Mouse (Mus musculus) liver, embryonic 14.5 days (tissue): ENCODE data around the gene Lypd6. TPM values are rescaled to one million over a fixed set of nuclear protein-coding genes. Genes with fewer than 3 reads are reported as not detected.

Source experiments
- ATAC-seq: fragments of 200-750 bp; cut with Nextera tagmentation; 2 replicates; pipeline ENCODE4 v1.8.0; 2017; ENCODE audit warnings: moderate number of reproducible peaks, mild to moderate bottlenecking, moderate library complexity; ENCODE audit not compliant: insufficient read depth
- DNase-seq, 3 experiments: peaks; one replicate each; pipeline ENCODE4 v3.0.0-alpha.2; 2012 to 2013; ENCODE audit warnings: low read depth in 3 of 3, low spot score in 3 of 3
- H3K27ac ChIP-seq: fragments of 300-500 bp; sonication (generic); 2 replicates; pipeline ENCODE4 v1.5.1; 2014; ENCODE audit warnings: moderate library complexity, mild to moderate bottlenecking, control low read depth, inconsistent platforms
- H3K27me3 ChIP-seq: fragments of 300-500 bp; sonication (generic); 2 replicates; pipeline ENCODE4 v1.6.1; 2014; ENCODE audit warnings: mild to moderate bottlenecking, low read length, moderate library complexity; ENCODE audit not compliant: control insufficient read depth, insufficient read depth
- H3K36me3 ChIP-seq: fragments of 300-500 bp; sonication (generic); replicated peaks from 2 replicates; pipeline ENCODE4 v1.6.1; 2014; ENCODE audit warnings: low read depth; ENCODE audit not compliant: control insufficient read depth, insufficient read depth
- H3K4me1 ChIP-seq, 2 experiments: fragments of 200-500 bp in 1 of 2; fragments of 300-500 bp in 1 of 2; sonication (generic) in 1 of 2; replicated peaks; 2 replicates each; pipeline ENCODE4 v1.6.1; 2012 to 2014; ENCODE audit warnings: antibody characterized with exemption in 1 of 2, inconsistent platforms in 1 of 2, low read length in 1 of 2; ENCODE audit not compliant: control insufficient read depth in 2 of 2, insufficient read depth in 2 of 2
- H3K4me2 ChIP-seq: fragments of 300-500 bp; sonication (generic); 2 replicates; pipeline ENCODE4 v1.6.1; 2014; ENCODE audit warnings: low read depth, mild to moderate bottlenecking, control low read depth, moderate library complexity
- H3K4me3 ChIP-seq, 2 experiments: fragments of 200-500 bp in 1 of 2; fragments of 300-500 bp in 1 of 2; sonication (generic) in 1 of 2; 2 replicates each; pipeline ENCODE4 v1.5.1; 2012 to 2014; ENCODE audit warnings: low read depth in 2 of 2, low read length in 2 of 2, mild to moderate bottlenecking in 2 of 2, control low read depth in 1 of 2, inconsistent platforms in 1 of 2, moderate library complexity in 1 of 2; ENCODE audit not compliant: insufficient read depth in 1 of 2
- H3K9ac ChIP-seq: fragments of 300-500 bp; sonication (generic); replicated peaks from 2 replicates; pipeline ENCODE4 v1.6.1; 2014; ENCODE audit warnings: mild to moderate bottlenecking, control low read depth, moderate library complexity
- H3K9me3 ChIP-seq: fragments of 300-500 bp; sonication (generic); 2 replicates; pipeline ENCODE4 v1.6.1; 2016; ENCODE audit warnings: low read length, mixed read lengths; ENCODE audit not compliant: control insufficient read depth
- CTCF ChIP-seq: IDR thresholded peaks from 2 replicates; pipeline ENCODE4 v1.5.1; 2016; ENCODE audit warnings: antibody characterized with exemption, low read depth, control low read depth
- EP300 ChIP-seq: IDR thresholded peaks from 2 replicates; pipeline ENCODE4 v1.6.1; 2016; ENCODE audit warnings: antibody characterized with exemption, low read depth
- WGBS: fragments of 180-500 bp; shearing (Covaris S2); extraction: QIAGEN DNeasy Blood & Tissue Kit; methylation state at CpG from one replicate; pipeline ENCODE4 v1.1.7; 2014; ENCODE audit not compliant: insufficient replicate concordance; 5-methylcytosine and 5-hydroxymethylcytosine counted together
- polyA plus RNA-seq, 2 experiments: library from polyadenylated mRNA; depleted of rRNA in 1 of 2; stranded (reverse) in 1 of 2; unstranded in 1 of 2; fragments of >200 nt; fragmentation: Nextera tagmentation in 1 of 2; extraction: Ambion mirVana in 1 of 2; gene quantifications; 2 replicates each; pipeline versions ENCODE4 v1.2.1 to v1.2.3; 2012 to 2014

Lypd6 gene
- 0.09 and 0.19 TPM in 2 replicates for polyA plus RNA-seq (2012; rRNA removed)
- polyA plus RNA-seq (2014; fragmentation: Nextera tagmentation; extraction: Ambion mirVana) = 0.18 TPM in 2 replicates

DNA sequence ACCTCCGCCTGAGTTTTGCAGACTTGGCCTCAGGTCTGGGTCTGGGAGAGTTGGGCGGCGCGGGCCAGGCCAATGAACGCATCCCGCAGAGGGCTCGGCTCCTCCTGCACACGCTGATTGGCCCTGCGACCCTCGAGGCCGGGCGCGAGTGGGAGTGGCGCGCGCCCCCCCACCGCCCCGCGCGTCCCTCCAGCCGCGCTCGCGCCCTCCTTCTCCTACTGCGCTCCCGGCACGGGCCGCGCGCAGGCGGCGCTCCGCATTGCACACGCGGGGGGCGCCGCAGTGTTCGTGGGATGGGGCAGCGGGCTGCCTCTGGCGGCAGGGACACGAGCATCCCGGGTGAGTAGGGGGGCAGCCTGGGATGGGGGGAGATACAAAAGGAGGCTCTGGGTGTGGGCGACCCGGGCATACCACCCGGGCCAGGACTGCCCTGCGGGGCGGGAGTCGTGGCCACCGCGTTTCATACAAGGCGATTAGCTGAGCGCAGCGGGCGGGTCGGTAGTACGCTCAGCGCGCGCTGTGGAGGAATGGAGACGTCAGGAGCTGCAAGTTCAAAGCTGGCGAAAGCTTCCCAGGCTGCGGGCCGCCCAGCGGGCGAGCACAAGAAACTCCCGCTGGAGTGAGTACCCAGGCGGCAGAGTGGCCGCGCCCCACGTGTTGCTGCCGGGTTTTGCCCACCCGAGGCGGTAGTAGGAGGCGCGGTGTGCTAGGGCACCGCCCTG lies at the start of gene Lypd6:
Lypd6 (plus strand) TSS at position 184 of the 722 bp plus-strand sequence.
- Histone ChIP-seq H3K9me3 (no peaks in the 10 kb centered on the region), H3K9ac (no peak within 1 kb of the TSS), H3K4me3 (peak within 1 kb of the TSS; percentile 26 to 51), H3K4me1 (no peaks in the 10 kb centered on the region), H3K4me2 (peak within 1 kb of the TSS; percentile 61), H3K27ac (no peak within 1 kb of the TSS), H3K27me3 (peaks cover 21% of the 10 kb centered on the region), H3K36me3 (no peaks in the 10 kb centered on the region)
- TF ChIP-seq EP300 (no peak), CTCF (no peak)
- WGBS = under 1% methylated on average over 76 of the region's 76 CpGs
- ATAC-seq (peak; percentile 63), DNase-seq (no peak)

DNA sequence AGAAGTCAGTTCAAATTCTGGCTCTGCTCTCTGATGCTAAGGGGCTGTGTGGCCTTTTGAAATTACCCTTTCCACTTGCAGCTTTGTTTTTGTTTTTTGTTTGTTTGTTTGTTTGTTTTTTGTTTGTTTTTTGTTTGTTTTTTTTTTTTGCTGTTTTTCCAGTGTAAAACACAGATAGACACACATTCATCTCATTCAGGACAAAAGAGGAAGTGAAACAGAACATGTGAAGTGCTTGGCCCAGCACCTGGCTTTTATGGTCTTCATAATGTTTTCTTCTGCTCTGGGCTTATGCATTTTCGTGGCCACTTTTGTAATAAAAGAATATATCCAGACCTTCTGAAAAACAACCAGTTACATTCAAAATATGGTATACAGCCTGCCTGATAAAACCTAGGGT lies 46.8 kb upstream of the Lypd6 start:
- 33% methylated on average over 1 of the region's 1 CpGs for WGBS
- Histone ChIP-seq H3K4me1 (no peaks in the 10 kb centered on the region), H3K36me3 (no peaks in the 10 kb centered on the region), H3K4me2 (no peak overlapping the region), H3K4me3 (no peak overlapping the region), H3K9me3 (no peaks in the 10 kb centered on the region), H3K27me3 (no peaks in the 10 kb centered on the region), H3K27ac (no peak overlapping the region), H3K9ac (no peak overlapping the region)
- TF ChIP-seq EP300 = no peak
- TF ChIP-seq CTCF = no peak
- ATAC-seq = no peak
- DNase-seq = no peak

- TF ChIP-seq CTCF = no peak
- no peak for TF ChIP-seq EP300
- Histone ChIP-seq H3K4me3 (no peak overlapping the region), H3K27me3 (no peaks in the 10 kb centered on the region), H3K9ac (no peak overlapping the region), H3K4me2 (no peak overlapping the region), H3K27ac (no peak overlapping the region), H3K4me1 (no peaks in the 10 kb centered on the region), H3K36me3 (no peaks in the 10 kb centered on the region), H3K9me3 (no peaks in the 10 kb centered on the region)
- WGBS = 57% methylated on average over 5 of the region's 5 CpGs
- ATAC-seq (no peak), DNase-seq (no peak)
Observed at GRCm38 (mm10) chr2:50025549-50025948, 40.7 kb upstream of the Lypd6 start.

DNA sequence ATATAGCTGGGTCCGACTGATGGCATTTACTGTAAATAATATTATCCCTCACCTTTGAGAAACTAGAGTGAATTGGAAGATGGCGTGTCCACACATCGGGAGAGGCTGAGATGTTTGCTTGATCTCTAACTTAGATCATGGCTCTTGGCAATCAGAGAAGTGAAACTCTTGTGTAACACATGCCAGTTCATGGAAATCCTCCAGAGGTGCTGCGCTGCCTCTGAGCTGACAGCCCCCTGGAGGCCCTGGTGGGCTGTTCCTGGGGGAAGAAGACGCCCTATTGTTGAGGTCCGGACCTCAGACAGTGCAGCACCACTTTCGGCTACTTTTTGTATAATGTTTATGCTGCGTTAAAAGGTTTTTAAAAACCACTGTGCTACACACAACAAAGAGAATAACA lies 37.3 kb upstream of the Lypd6 start:
- ATAC-seq (no peak), DNase-seq (no peak)
- TF ChIP-seq EP300 (no peak), CTCF (no peak)
- Histone ChIP-seq H3K27ac (no peak overlapping the region), H3K9me3 (no peaks in the 10 kb centered on the region), H3K9ac (no peak overlapping the region), H3K4me1 (no peaks in the 10 kb centered on the region), H3K4me2 (no peak overlapping the region), H3K4me3 (no peak overlapping the region), H3K36me3 (no peaks in the 10 kb centered on the region), H3K27me3 (no peaks in the 10 kb centered on the region)
- 57% methylated on average over 8 of the region's 8 CpGs for WGBS

- no peaks in the 10 kb centered on the region for H3K36me3 ChIP-seq
- no peaks in the 10 kb centered on the region for H3K4me1 ChIP-seq
- 54% methylated on average over 7 of the region's 7 CpGs for WGBS
- H3K9ac ChIP-seq = no peak overlapping the region
- ATAC-seq (no peak), DNase-seq (no peak)
- no peak overlapping the region for H3K4me2 ChIP-seq
- TF ChIP-seq CTCF = no peak
- TF ChIP-seq EP300 = no peak
- no peak overlapping the region for H3K27ac ChIP-seq
- H3K27me3 ChIP-seq = no peaks in the 10 kb centered on the region
- H3K4me3 ChIP-seq = no peak overlapping the region
- no peaks in the 10 kb centered on the region for H3K9me3 ChIP-seq
Observed at GRCm38 (mm10) chr2:50044170-50044870, 21.9 kb upstream of the Lypd6 start.
